Mouse (Mus musculus): Measurements from ENCODE around the gene Ssbp1. TPM values are rescaled to one million over a fixed set of nuclear protein-coding genes. Genes with fewer than 3 reads are reported as not detected.

Gene Ssbp1
- total RNA-seq (2012; rRNA removed) (70.2 and 84.1 TPM in 2 replicates), total RNA-seq (2014; rRNA removed) (109 and 110 TPM in 2 replicates), polyA plus RNA-seq (2012; ENCODE audit: insufficient read length, low read depth) (118 and 147 TPM in 2 replicates)

DNA sequence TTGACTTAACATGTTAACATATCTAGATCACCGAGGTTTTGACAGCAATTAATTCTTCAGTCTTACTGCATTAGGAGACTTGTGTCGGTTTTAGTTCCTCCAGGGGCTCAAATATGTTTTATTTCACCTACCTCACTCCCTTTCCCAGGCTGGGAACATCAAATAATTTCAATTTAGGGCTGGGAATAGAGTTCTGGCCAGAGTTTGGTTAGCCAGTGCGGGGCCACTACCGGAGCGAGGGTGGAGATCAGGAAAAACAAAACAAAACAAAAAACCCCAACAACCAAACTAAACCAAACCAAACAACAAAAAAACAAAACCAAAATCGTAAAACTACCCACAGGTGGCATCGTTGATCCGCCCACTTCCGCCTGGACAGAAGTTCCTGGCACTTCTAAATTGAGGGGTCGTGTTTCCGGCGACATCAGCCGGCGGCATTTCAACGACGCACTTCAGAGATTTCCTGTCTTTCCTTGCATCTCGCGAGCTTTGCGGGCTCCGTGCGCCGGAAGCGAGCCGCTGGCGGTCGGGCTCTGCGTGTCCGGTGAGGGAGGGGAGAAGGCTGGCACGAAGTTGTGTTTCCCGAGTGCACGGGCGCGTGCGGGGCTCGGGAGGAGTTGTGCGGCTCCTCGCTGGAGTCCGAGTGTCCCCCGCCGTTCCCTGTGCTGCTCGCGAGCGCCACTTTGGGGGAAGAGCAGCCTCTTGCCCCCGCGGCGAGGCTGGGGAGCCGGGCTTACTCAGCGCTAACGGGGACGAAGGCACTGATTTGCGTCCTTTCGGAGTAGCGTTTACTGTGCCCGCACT lies at the start of gene Ssbp1:
TSS of gene Ssbp1 (plus strand) at position 437 of the 804 bp plus-strand sequence.
- Histone ChIP-seq H3K27ac (ENCODE audit: insufficient read depth, low read depth) (peak within 1 kb of the TSS; percentile 87), H3K4me2 (ENCODE audit: insufficient read depth, low read depth, poor library complexity, severe bottlenecking) (peak within 1 kb of the TSS; percentile 91), H3K9ac (ENCODE audit: insufficient read depth, low read depth) (peak within 1 kb of the TSS; percentile 96), H3K79me2 (replicated peaks; ENCODE audit: control insufficient read depth, extremely low read depth, insufficient read depth, poor library complexity, severe bottlenecking) (peaks cover 16% of the 10 kb centered on the region), H3K9me3 (replicated peaks; ENCODE audit: low read length) (peaks cover 4% of the 10 kb centered on the region), H3K4me3 (replicated peaks in 1 of 3; ENCODE audit: low read depth in 2 of 3, low read length in 2 of 3, poor library complexity in 1 of 3) (peak within 1 kb of the TSS; percentile 74 to 96 (median 85)), H3K4me1 (ENCODE audit: control insufficient read depth in 1 of 2, insufficient read depth in 2 of 2) (peaks cover 0 to 38% of the 10 kb centered on the region in 2 experiments; a peak in 2 of 4 replicates), H3K36me3 (replicated peaks in 1 of 2; ENCODE audit: control insufficient read depth in 1 of 2, insufficient read depth in 1 of 2, low read length in 1 of 2) (peaks cover 24 to 32% of the 10 kb centered on the region in 2 experiments), H3K27me3 (replicated peaks) (no peaks in the 10 kb centered on the region)
- in situ Hi-C loops (cut with MboI; ENCODE audit: low pct_ligation_motif_present, low pct_unique_long_range_greater_than_20kb, low sequenced_read_pairs): no loop called here
- dilution Hi-C loops (cut with MboI; ENCODE audit: extremely low pct_ligation_motif_present, extremely low pct_unique_long_range_greater_than_20kb, low sequenced_read_pairs): no loop called here
- peak; percentile 96 for DNase-seq (ENCODE audit: extremely low read depth)
- TF ChIP-seq HCFC1 (IDR thresholded peaks at IDR 0.05; ENCODE audit: low read depth, low read length): peak; percentile 99
- TF ChIP-seq SIN3A (IDR thresholded peaks at IDR 0.05; ENCODE audit: low read length): peak; percentile 93
- no peak for TF ChIP-seq USF2 (conservative IDR thresholded peaks at IDR 0.05; ENCODE audit: low read depth, low read length)
- TF ChIP-seq TBP (conservative IDR thresholded peaks at IDR 0.05; ENCODE audit: low read depth, low read length): 0 out of 2 replicates have a peak, but pooled peaks have one; percentile 11
- TF ChIP-seq GABPA (IDR thresholded peaks at IDR 0.05; ENCODE audit: insufficient replicate concordance, low read depth, low read length): no peak; the same call in 1 of the 2 replicates
- peak; percentile 99 for TF ChIP-seq NELFE (IDR thresholded peaks at IDR 0.05; ENCODE audit: low read depth, low read length)
- no peak for TF ChIP-seq CHD1 (IDR thresholded peaks at IDR 0.05; ENCODE audit: low read depth, low read length)
- TF ChIP-seq SMC3 (IDR thresholded peaks at IDR 0.05; ENCODE audit: low read depth, low read length): no peak
- TF ChIP-seq RAD21 (IDR thresholded peaks at IDR 0.05; ENCODE audit: low read depth, low read length): no peak
- 0 out of 2 replicates have a peak, but pooled peaks have one; percentile 27 for TF ChIP-seq E2F4 (IDR thresholded peaks at IDR 0.05; ENCODE audit: insufficient replicate concordance, low read depth, low read length)
- TF ChIP-seq RCOR1 (conservative IDR thresholded peaks at IDR 0.05; ENCODE audit: low read depth, low read length): peak; percentile 87
- no peak for TF ChIP-seq PAX5 (IDR thresholded peaks at IDR 0.05; ENCODE audit: low read length)
- TF ChIP-seq ELF1 (IDR thresholded peaks at IDR 0.05; ENCODE audit: low read depth, low read length): peak; percentile 95
- peak in 1 of 2 experiments; percentile 30; a peak in 2 of 4 replicates for TF ChIP-seq CTCF (conservative IDR thresholded peaks at IDR 0.05 in 1 of 2, IDR thresholded peaks at IDR 0.05 in 1 of 2; ENCODE audit: low read depth in 2 of 2, low read length in 2 of 2)
- peak; percentile 84; the same call in 1 of the 2 replicates for TF ChIP-seq MEF2A (IDR thresholded peaks at IDR 0.05; ENCODE audit: borderline replicate concordance, low read depth, low read length)
- peak; percentile 37 for TF ChIP-seq EP300 (IDR thresholded peaks at IDR 0.05; ENCODE audit: low read length)
- TF ChIP-seq JUN (IDR thresholded peaks at IDR 0.05; ENCODE audit: insufficient read depth, low read depth, low read length): no peak
- TF ChIP-seq IRF4 (IDR thresholded peaks at IDR 0.05; ENCODE audit: low read depth, low read length): peak; percentile 85
- peak; percentile 100 for TF ChIP-seq CHD2 (IDR thresholded peaks at IDR 0.05; ENCODE audit: low read length)
- TF ChIP-seq MYC (IDR thresholded peaks at IDR 0.05; ENCODE audit: low read depth, low read length): peak; percentile 42; the same call in 1 of the 2 replicates
- 0 out of 2 replicates have a peak, but pooled peaks have one; percentile 31 for TF ChIP-seq NRF1 (IDR thresholded peaks at IDR 0.05; ENCODE audit: low read depth, low read length)
- no peak for TF ChIP-seq USF1 (IDR thresholded peaks at IDR 0.05; ENCODE audit: low read depth, low read length)
- no peak; the same call in 1 of the 2 replicates for TF ChIP-seq UBTF (IDR thresholded peaks at IDR 0.05; ENCODE audit: low read depth, low read length)
- 0 out of 2 replicates have a peak, but pooled peaks have one; percentile 21 for TF ChIP-seq MAFK (IDR thresholded peaks at IDR 0.05; ENCODE audit: insufficient replicate concordance, low read length)
- peak; percentile 92 for TF ChIP-seq MXI1 (IDR thresholded peaks at IDR 0.05; ENCODE audit: low read depth, low read length)
- TF ChIP-seq POLR2AphosphoS2 (IDR thresholded peaks at IDR 0.05; ENCODE audit: low read depth, low read length): peak; percentile 91; the same call in 1 of the 2 replicates
- peak; percentile 93 for TF ChIP-seq ZMIZ1 (IDR thresholded peaks at IDR 0.05; ENCODE audit: low read depth, low read length)
- peak; percentile 92 for TF ChIP-seq KAT2A (IDR thresholded peaks at IDR 0.05; ENCODE audit: insufficient replicate concordance, low read length)
- peak; percentile 60; the same call in 1 of the 2 replicates for TF ChIP-seq ETS1 (conservative IDR thresholded peaks at IDR 0.05; ENCODE audit: low read depth, low read length)
- peak; percentile 53; the same call in 1 of the 2 replicates for TF ChIP-seq ZNF384 (IDR thresholded peaks at IDR 0.05; ENCODE audit: low read depth, low read length)
- TF ChIP-seq MAX (IDR thresholded peaks at IDR 0.05; ENCODE audit: low read length): peak; percentile 71
- peak; percentile 71; the same call in 1 of the 2 replicates for TF ChIP-seq MAZ (IDR thresholded peaks at IDR 0.05; ENCODE audit: low read depth, low read length)
- TF ChIP-seq POLR2A (IDR thresholded peaks at IDR 0.05; ENCODE audit: low read depth, low read length): peak; percentile 98
- TF ChIP-seq BHLHE40 (IDR thresholded peaks at IDR 0.05; ENCODE audit: low read depth, low read length): peak; percentile 56
- TF ChIP-seq ZKSCAN1 (IDR thresholded peaks at IDR 0.05; ENCODE audit: borderline replicate concordance, low read depth, low read length): peak; percentile 80; the same call in 1 of the 2 replicates
- no peak for TF ChIP-seq ZC3H11A (IDR thresholded peaks at IDR 0.05; ENCODE audit: low read depth, low read length)
- peak; percentile 58; the same call in 1 of the 2 replicates for TF ChIP-seq JUND (conservative IDR thresholded peaks at IDR 0.05; ENCODE audit: low read depth, low read length)

Measured in CH12.LX (cell line).